Mouse (Mus musculus) kidney, embryonic 15.5 days (tissue): ENCODE results near the gene Negr1. TPM values are rescaled to one million over a fixed set of nuclear protein-coding genes. Genes with fewer than 3 reads are reported as not detected.

Experiments
- ATAC-seq: fragments of 200-750 bp; cut with Nextera tagmentation; replicated peaks from 2 replicates; pipeline ENCODE4 v1.8.0; 2017; ENCODE audit warnings: moderate TSS enrichment; ENCODE audit not compliant: low FRiP score
- H3K27ac ChIP-seq: fragments of 300-500 bp; sonication (generic); 2 replicates; pipeline ENCODE4 v1.5.1; 2015; ENCODE audit warnings: mild to moderate bottlenecking, inconsistent platforms
- H3K27me3 ChIP-seq: fragments of 300-500 bp; sonication (generic); 2 replicates; pipeline ENCODE4 v1.6.1; 2015; ENCODE audit warnings: inconsistent platforms
- H3K36me3 ChIP-seq: fragments of 300-500 bp; sonication (generic); 2 replicates; pipeline ENCODE4 v1.6.1; 2015; ENCODE audit warnings: inconsistent platforms
- H3K4me1 ChIP-seq: fragments of 300-500 bp; sonication (generic); 2 replicates; pipeline ENCODE4 v1.6.1; 2015; ENCODE audit warnings: inconsistent platforms
- H3K4me2 ChIP-seq: fragments of 300-500 bp; sonication (generic); 2 replicates; pipeline ENCODE4 v1.6.1; 2015; ENCODE audit warnings: moderate library complexity, mild to moderate bottlenecking, inconsistent platforms
- H3K4me3 ChIP-seq: fragments of 300-500 bp; sonication (generic); replicated peaks from 2 replicates; pipeline ENCODE4 v1.5.1; 2015; ENCODE audit warnings: mild to moderate bottlenecking, inconsistent platforms
- H3K9ac ChIP-seq: fragments of 300-500 bp; sonication (generic); 2 replicates; pipeline ENCODE4 v1.6.1; 2015; ENCODE audit warnings: mild to moderate bottlenecking, inconsistent platforms
- H3K9me3 ChIP-seq: fragments of 300-500 bp; sonication (generic); replicated peaks from 2 replicates; pipeline ENCODE4 v1.6.1; 2016; ENCODE audit warnings: inconsistent platforms
- WGBS: fragments of 180-500 bp; shearing (Covaris S2); methylation state at CpG from one replicate; pipeline ENCODE4 v1.1.7; 2015; ENCODE audit warnings: mixed read lengths; 5-methylcytosine and 5-hydroxymethylcytosine counted together
- polyA plus RNA-seq: library from polyadenylated mRNA; unstranded; fragments of >200 nt; fragmentation: Nextera tagmentation; extraction: Ambion mirVana; gene quantifications from 2 replicates; pipeline ENCODE4 v1.2.1, GENCODE M21; 2015

Negr1 gene
- polyA plus RNA-seq, 1 experiment from 2014 or later = 11.2 TPM

- no peak for ATAC-seq
- H3K4me1 ChIP-seq = no peaks in the 10 kb centered on the region
- H3K9me3 ChIP-seq = no peaks in the 10 kb centered on the region
- no peak overlapping the region for H3K4me2 ChIP-seq
- H3K36me3 ChIP-seq = no peaks in the 10 kb centered on the region
- WGBS = 93% methylated on average over 4 of the region's 4 CpGs
- no peak overlapping the region for H3K9ac ChIP-seq
- H3K4me3 ChIP-seq = no peak overlapping the region
- no peak overlapping the region for H3K27ac ChIP-seq
- no peaks in the 10 kb centered on the region for H3K27me3 ChIP-seq
Observed at GRCm38 (mm10) chr3:156590612-156591011, 29.0 kb downstream of the Negr1 start.

GRCm38 (mm10) chr3:156591125-156591524, 29.5 kb downstream of the Negr1 start:
- no peak overlapping the region for H3K4me2 ChIP-seq
- H3K36me3 ChIP-seq = no peaks in the 10 kb centered on the region
- no peaks in the 10 kb centered on the region for H3K9me3 ChIP-seq
- WGBS = 83% methylated on average over 2 of the region's 2 CpGs
- no peak overlapping the region for H3K27ac ChIP-seq
- ATAC-seq = no peak
- H3K27me3 ChIP-seq = no peaks in the 10 kb centered on the region
- H3K4me1 ChIP-seq = no peaks in the 10 kb centered on the region
- no peak overlapping the region for H3K4me3 ChIP-seq
- no peak overlapping the region for H3K9ac ChIP-seq

- no peaks in the 10 kb centered on the region for H3K36me3 ChIP-seq
- no peak overlapping the region for H3K9ac ChIP-seq
- no peak overlapping the region for H3K4me3 ChIP-seq
- no peaks in the 10 kb centered on the region for H3K9me3 ChIP-seq
- ATAC-seq = no peak
- H3K4me1 ChIP-seq = no peaks in the 10 kb centered on the region
- no peaks in the 10 kb centered on the region for H3K27me3 ChIP-seq
- WGBS = 49% methylated on average over 3 of the region's 3 CpGs
- H3K27ac ChIP-seq = no peak overlapping the region
- H3K4me2 ChIP-seq = no peak overlapping the region
Observed at GRCm38 (mm10) chr3:156606846-156607245, 45.3 kb downstream of the Negr1 start.

GRCm38 (mm10) chr3:156619921-156620320, 58.3 kb downstream of the Negr1 start:
- 89% methylated on average over 2 of the region's 2 CpGs for WGBS
- no peaks in the 10 kb centered on the region for H3K27me3 ChIP-seq

GRCm38 (mm10) chr3:156628594-156628993, 67.0 kb downstream of the Negr1 start:
- H3K27me3 ChIP-seq = no peaks in the 10 kb centered on the region
- H3K4me3 ChIP-seq = no peak overlapping the region
- ATAC-seq = no peak
- WGBS = 76% methylated on average over 2 of the region's 2 CpGs
- H3K9me3 ChIP-seq = no peaks in the 10 kb centered on the region
- H3K27ac ChIP-seq = no peak overlapping the region
- H3K36me3 ChIP-seq = no peaks in the 10 kb centered on the region
- H3K4me1 ChIP-seq = no peaks in the 10 kb centered on the region
- H3K4me2 ChIP-seq = no peak overlapping the region
- no peak overlapping the region for H3K9ac ChIP-seq

More at GRCm38 (mm10) chr3:156619921-156620320, 58.3 kb downstream of the Negr1 start:
- Histone ChIP-seq H3K9ac (no peak overlapping the region), H3K4me1 (no peaks in the 10 kb centered on the region), H3K27ac (no peak overlapping the region), H3K36me3 (no peaks in the 10 kb centered on the region), H3K4me2 (no peak overlapping the region), H3K4me3 (no peak overlapping the region), H3K9me3 (no peaks in the 10 kb centered on the region)
- no peak for ATAC-seq

GRCm38 (mm10) chr3:156632942-156633341, 71.3 kb downstream of the Negr1 start:
- Histone ChIP-seq H3K4me1 (no peaks in the 10 kb centered on the region), H3K27ac (no peak overlapping the region), H3K27me3 (no peaks in the 10 kb centered on the region), H3K4me2 (no peak overlapping the region), H3K9me3 (no peaks in the 10 kb centered on the region), H3K36me3 (no peaks in the 10 kb centered on the region), H3K4me3 (no peak overlapping the region), H3K9ac (no peak overlapping the region)
- no peak for ATAC-seq
- 54% methylated on average over 3 of the region's 3 CpGs for WGBS

GRCm38 (mm10) chr3:156639382-156639781, 77.8 kb downstream of the Negr1 start:
- H3K4me2 ChIP-seq = no peak overlapping the region
- no peaks in the 10 kb centered on the region for H3K36me3 ChIP-seq
- ATAC-seq = no peak
- H3K27ac ChIP-seq = no peak overlapping the region
- no peaks in the 10 kb centered on the region for H3K4me1 ChIP-seq
- 81% methylated on average over 3 of the region's 3 CpGs for WGBS
- H3K4me3 ChIP-seq = no peak overlapping the region
- H3K9ac ChIP-seq = no peak overlapping the region
- H3K9me3 ChIP-seq = no peaks in the 10 kb centered on the region
- no peaks in the 10 kb centered on the region for H3K27me3 ChIP-seq

GRCm38 (mm10) chr3:156643710-156644363, 82.2 kb downstream of the Negr1 start:
- ATAC-seq = 0 out of 2 replicates have a peak, but pooled peaks have one; percentile 54
- no peak overlapping the region for H3K9ac ChIP-seq
- H3K9me3 ChIP-seq = no peaks in the 10 kb centered on the region
- WGBS = 85% methylated on average over 3 of the region's 3 CpGs
- H3K4me2 ChIP-seq = no peak overlapping the region
- no peaks in the 10 kb centered on the region for H3K36me3 ChIP-seq
- H3K4me1 ChIP-seq = no peaks in the 10 kb centered on the region
- no peak overlapping the region for H3K27ac ChIP-seq
- H3K27me3 ChIP-seq = no peaks in the 10 kb centered on the region
- no peak overlapping the region for H3K4me3 ChIP-seq

- Histone ChIP-seq H3K4me2 (no peak overlapping the region), H3K9ac (no peak overlapping the region), H3K27me3 (no peaks in the 10 kb centered on the region), H3K9me3 (no peaks in the 10 kb centered on the region), H3K4me3 (no peak overlapping the region), H3K27ac (no peak overlapping the region), H3K36me3 (no peaks in the 10 kb centered on the region), H3K4me1 (no peaks in the 10 kb centered on the region)
- no peak for ATAC-seq
- WGBS = 88% methylated on average over 3 of the region's 3 CpGs
Observed at GRCm38 (mm10) chr3:156648378-156648777, 86.8 kb downstream of the Negr1 start.

GRCm38 (mm10) chr3:156662553-156662952, 101.0 kb downstream of the Negr1 start:
- no peaks in the 10 kb centered on the region for H3K9me3 ChIP-seq
- no peak overlapping the region for H3K4me2 ChIP-seq
- H3K36me3 ChIP-seq = no peaks in the 10 kb centered on the region
- H3K27ac ChIP-seq = no peak overlapping the region
- no peaks in the 10 kb centered on the region for H3K4me1 ChIP-seq
- no peak for ATAC-seq
- no peak overlapping the region for H3K9ac ChIP-seq
- H3K4me3 ChIP-seq = no peak overlapping the region
- no peaks in the 10 kb centered on the region for H3K27me3 ChIP-seq
- 80% methylated on average over 2 of the region's 2 CpGs for WGBS

GRCm38 (mm10) chr3:156672560-156672959, 111.0 kb downstream of the Negr1 start:
- Histone ChIP-seq H3K9ac (no peak overlapping the region), H3K9me3 (no peaks in the 10 kb centered on the region), H3K27me3 (no peaks in the 10 kb centered on the region), H3K4me2 (no peak overlapping the region), H3K4me1 (no peaks in the 10 kb centered on the region), H3K27ac (no peak overlapping the region), H3K36me3 (no peaks in the 10 kb centered on the region), H3K4me3 (no peak overlapping the region)
- no peak for ATAC-seq
- 80% methylated on average over 3 of the region's 3 CpGs for WGBS

GRCm38 (mm10) chr3:156690059-156690605, 128.5 kb downstream of the Negr1 start:
- H3K4me3 ChIP-seq = no peak overlapping the region
- no peak for ATAC-seq
- 90% methylated on average over 5 of the region's 5 CpGs for WGBS
- no peak overlapping the region for H3K9ac ChIP-seq
- no peaks in the 10 kb centered on the region for H3K36me3 ChIP-seq
- H3K4me1 ChIP-seq = no peaks in the 10 kb centered on the region
- no peaks in the 10 kb centered on the region for H3K9me3 ChIP-seq
- no peak overlapping the region for H3K4me2 ChIP-seq
- no peaks in the 10 kb centered on the region for H3K27me3 ChIP-seq
- H3K27ac ChIP-seq = no peak overlapping the region

- H3K36me3 ChIP-seq = no peaks in the 10 kb centered on the region
- peak; percentile 22; the same call in 1 of the 2 replicates for ATAC-seq
- H3K4me2 ChIP-seq = no peak overlapping the region
- H3K4me1 ChIP-seq = no peaks in the 10 kb centered on the region
- H3K27me3 ChIP-seq = no peaks in the 10 kb centered on the region
- H3K9me3 ChIP-seq = no peaks in the 10 kb centered on the region
- no peak overlapping the region for H3K4me3 ChIP-seq
- no peak overlapping the region for H3K9ac ChIP-seq
- H3K27ac ChIP-seq = no peak overlapping the region
- WGBS = 72% methylated on average over 1 of the region's 1 CpGs
Observed at GRCm38 (mm10) chr3:156698687-156699086, 137.1 kb downstream of the Negr1 start.
